Comparison of ENCODE assay signal across 8 mouse cellular contexts in genomic region chr14:25554781-25555180, GRCm38 (mm10).
DNase-seq lines count a peak whose midpoint lies in the region; ATAC-seq lines count a peak whose summit lies in the region.

No protein-coding gene starts in this region.

- 12% methylated on average over 8 of the region's 8 CpGs for WGBS in forebrain, embryonic 13.5 days
- 17% methylated on average over 8 of the region's 8 CpGs for WGBS in midbrain, embryonic 11.5 days

- H3K36me3 ChIP-seq in forebrain, embryonic 13.5 days (ENCODE audit: poor library complexity, severe bottlenecking): peaks cover 27% of the 10 kb centered on the region
- H3K36me3 ChIP-seq in midbrain, embryonic 11.5 days (ENCODE audit: control insufficient read depth, insufficient read depth, low read length): peaks cover 2% of the 10 kb centered on the region; the same call in 1 of the 2 replicates

- peak overlapping the region; percentile 51 for H3K9ac ChIP-seq in forebrain, embryonic 13.5 days
- no peak overlapping the region for H3K9ac ChIP-seq in midbrain, embryonic 11.5 days (ENCODE audit: low read length)

- DNase-seq in embryo, embryonic 10 days (ENCODE audit: low spot score): peak; percentile 49
- DNase-seq in embryo, embryonic 9.5 days (ENCODE audit: extremely low spot score): no peak
- peak; percentile 59 for DNase-seq in MN1 (ENCODE audit: low spot score)
- no peak for DNase-seq in midbrain, embryonic 11.5 days (ENCODE audit: low spot score, missing footprints)
- DNase-seq in layer of hippocampus, postnatal 36 days: no peak
- DNase-seq in layer of hippocampus, postnatal 10 days (ENCODE audit: low spot score in 2 of 2): no peak
- no peak for DNase-seq in frontal cortex, postnatal 36 days (ENCODE audit: low spot score in 2 of 2)

- H3K27ac ChIP-seq in forebrain, embryonic 13.5 days: peak overlapping the region; percentile 73
- H3K27ac ChIP-seq in midbrain, embryonic 11.5 days (ENCODE audit: low read depth, low read length): 0 out of 2 replicates have a peak overlapping the region, but pooled peaks have one; percentile 52

- H3K27me3 ChIP-seq in forebrain, embryonic 13.5 days: no peaks in the 10 kb centered on the region
- H3K27me3 ChIP-seq in midbrain, embryonic 11.5 days (ENCODE audit: control insufficient read depth, insufficient read depth, low read length): no peaks in the 10 kb centered on the region

- H3K4me2 ChIP-seq in forebrain, embryonic 13.5 days: peak overlapping the region; percentile 38
- no peak overlapping the region for H3K4me2 ChIP-seq in midbrain, embryonic 11.5 days

- ATAC-seq in forebrain, embryonic 13.5 days: 0 out of 2 replicates have a peak, but pooled peaks have one; percentile 9
- ATAC-seq in midbrain, embryonic 11.5 days (ENCODE audit: low FRiP score): 0 out of 2 replicates have a peak, but pooled peaks have one; percentile 12

- peaks cover 81% of the 10 kb centered on the region for H3K4me1 ChIP-seq in forebrain, embryonic 13.5 days
- peaks cover 35% of the 10 kb centered on the region for H3K4me1 ChIP-seq in midbrain, embryonic 11.5 days (ENCODE audit: control insufficient read depth, insufficient read depth, low read length)

- H3K9me3 ChIP-seq in forebrain, embryonic 13.5 days (replicated peaks): no peaks in the 10 kb centered on the region
- H3K9me3 ChIP-seq in midbrain, embryonic 11.5 days (ENCODE audit: control insufficient read depth, low read length): no peaks in the 10 kb centered on the region

- H3K4me3 ChIP-seq in forebrain, embryonic 13.5 days: no peak overlapping the region
- no peak overlapping the region for H3K4me3 ChIP-seq in midbrain, embryonic 11.5 days (ENCODE audit: low read depth, low read length)

Comparison
In these comparisons a context has a peak if more than half of its experiments do, and no peak if none do; other contexts are left out.
1. DNase-seq: peak in embryo, embryonic 10 days (single experiment) and MN1 (single experiment); none in embryo, embryonic 9.5 days (single experiment), midbrain, embryonic 11.5 days (single experiment), layer of hippocampus, postnatal 36 days (0 of 2), layer of hippocampus, postnatal 10 days (0 of 2) and frontal cortex, postnatal 36 days (0 of 2).